Mouse (Mus musculus): ENCODE data around the gene Gtf2f2. TPM values are rescaled to one million over a fixed set of nuclear protein-coding genes. Genes with fewer than 3 reads are reported as not detected.
"Not testable (repeated sequence)": the region's sequence is repeated elsewhere in the genome, so short reads cannot be mapped to it uniquely, and the experiment has no call there.

Gtf2f2 gene
- polyA plus RNA-seq, 2 experiments from 2014 or later = 40.8 to 42.2 TPM

GRCm38 (mm10) chr14:75906931-75907330 lies 103.7 kb downstream of the Gtf2f2 start:
- no peak for ATAC-seq

DNA sequence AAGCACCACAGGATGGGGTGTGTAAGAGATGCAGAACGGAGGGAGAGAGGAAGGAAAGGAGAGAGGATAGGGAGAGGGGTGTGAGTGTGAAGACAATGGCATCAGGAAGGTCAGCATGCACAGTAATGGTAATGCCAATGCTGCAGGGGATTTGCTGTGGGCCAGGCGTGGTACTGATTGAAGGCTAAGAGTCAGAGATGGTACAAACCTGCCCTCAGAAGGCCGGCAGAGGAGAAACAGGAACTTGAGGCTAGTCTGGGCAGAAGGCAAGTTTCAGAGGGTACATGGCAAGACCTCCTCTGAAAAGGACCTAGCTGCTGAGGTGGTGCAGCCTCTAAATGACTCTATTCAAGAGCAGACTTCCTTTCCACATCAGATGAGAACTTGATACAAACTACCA lies 105.7 kb downstream of the Gtf2f2 start:
- ATAC-seq = no peak

- ATAC-seq = no peak
Measured at GRCm38 (mm10) chr14:75903131-75903530, 107.5 kb downstream of the Gtf2f2 start.

DNA sequence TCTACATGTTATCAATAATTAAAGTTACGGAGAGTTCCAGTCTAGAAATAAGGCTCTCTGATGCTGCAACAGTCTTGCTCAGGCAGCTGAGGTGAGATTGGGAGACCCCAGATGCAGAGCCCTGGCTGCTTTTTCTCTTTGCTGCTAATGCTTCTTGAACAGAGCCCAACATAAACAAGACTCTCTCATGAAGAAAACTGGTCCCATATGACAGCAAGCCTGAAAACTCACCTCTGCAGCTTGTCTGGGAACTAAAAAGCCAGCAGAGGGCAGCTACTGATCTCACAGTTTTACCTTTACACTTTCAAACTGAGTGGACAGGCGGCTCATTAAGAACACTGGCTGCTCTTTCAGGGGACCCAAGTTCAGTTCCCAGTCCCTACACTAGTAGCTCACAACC lies 108.7 kb downstream of the Gtf2f2 start:
- no peak for ATAC-seq

DNA sequence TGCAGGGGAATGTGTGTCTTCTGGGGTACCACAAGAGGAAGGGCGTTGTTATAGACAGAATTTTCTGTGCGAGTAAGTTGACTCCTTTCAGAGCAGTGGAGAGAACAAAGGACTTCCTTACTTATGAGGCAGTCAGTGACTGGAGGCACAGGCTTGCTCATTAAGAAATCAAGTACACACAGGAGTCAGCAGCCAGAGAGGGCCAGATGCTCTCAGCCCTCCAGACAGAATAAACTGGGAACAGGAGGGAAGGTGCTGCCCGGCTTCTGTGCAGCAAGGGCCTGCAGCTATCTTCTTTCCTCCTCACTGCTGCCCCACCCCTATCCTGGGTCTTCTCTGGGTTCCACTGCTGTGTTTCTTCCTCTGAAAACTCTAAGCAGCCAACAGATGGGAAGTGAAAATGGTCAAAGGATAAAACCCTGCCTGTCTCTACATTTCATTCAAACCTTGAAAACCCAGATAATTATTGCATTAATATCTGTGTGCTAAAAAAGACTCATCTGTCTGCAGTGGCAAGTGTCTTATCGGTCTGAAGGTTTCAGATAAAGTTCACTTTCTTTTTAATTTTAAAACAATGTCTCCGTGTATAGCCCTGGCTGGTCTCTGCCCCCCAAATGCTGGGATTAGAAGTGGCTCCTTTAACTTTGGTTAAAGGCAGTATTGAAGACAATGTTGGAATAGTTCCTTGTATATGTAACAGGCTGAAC lies 109.7 kb downstream of the Gtf2f2 start:
- ATAC-seq = no peak

GRCm38 (mm10) chr14:75899566-75899965 lies 111.1 kb downstream of the Gtf2f2 start:
- ATAC-seq = peak; percentile 88

DNA sequence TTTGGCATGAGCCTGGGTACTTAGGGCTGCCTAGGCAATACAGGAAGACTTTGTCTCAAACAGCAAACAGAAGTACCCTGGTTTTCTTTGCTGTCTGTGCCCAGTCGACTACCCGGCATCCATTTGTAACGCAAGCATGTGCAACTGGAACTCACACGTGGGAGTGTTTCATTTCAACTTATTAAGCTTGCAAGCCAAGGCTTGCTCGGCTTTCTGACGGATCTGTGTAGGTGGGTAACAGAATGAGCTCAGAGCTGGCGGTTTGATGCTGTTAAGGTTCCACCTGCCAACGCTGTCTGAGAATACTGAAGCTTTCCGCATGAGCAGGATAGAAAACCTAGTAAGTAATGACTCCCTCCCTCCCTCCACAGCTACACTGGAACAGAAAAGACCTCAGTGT lies 118.5 kb downstream of the Gtf2f2 start:
- no peak for ATAC-seq

GRCm38 (mm10) chr14:75883873-75884272 lies 126.8 kb downstream of the Gtf2f2 start:
- ATAC-seq = no peak

GRCm38 (mm10) chr14:75883330-75883729 lies 127.3 kb downstream of the Gtf2f2 start:
- ATAC-seq = no peak

DNA sequence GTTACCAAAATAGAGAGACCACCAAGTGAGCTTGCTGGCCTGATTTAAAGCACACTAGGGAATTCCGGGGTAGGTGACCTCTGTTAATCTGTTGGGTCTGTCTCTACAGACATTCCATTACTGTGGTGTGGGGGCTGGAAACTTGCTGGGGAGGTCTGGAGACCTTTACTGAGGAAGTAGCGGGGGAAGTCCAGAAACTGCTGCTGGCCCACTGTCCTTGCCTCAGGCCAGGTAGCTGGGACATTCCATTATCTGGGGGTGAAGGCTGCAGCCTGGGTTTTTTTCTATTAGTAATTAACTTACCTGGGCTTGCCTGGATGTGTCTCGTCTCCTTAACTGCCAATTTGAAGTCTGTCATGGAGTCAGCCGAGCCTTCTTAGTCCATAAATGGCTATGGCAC lies 128.8 kb downstream of the Gtf2f2 start:
- ATAC-seq = no peak

- ATAC-seq = no peak
Measured at GRCm38 (mm10) chr14:75878980-75879379, 131.7 kb downstream of the Gtf2f2 start.

- no peak for ATAC-seq
Measured at GRCm38 (mm10) chr14:75877297-75877696, 133.4 kb downstream of the Gtf2f2 start.

DNA sequence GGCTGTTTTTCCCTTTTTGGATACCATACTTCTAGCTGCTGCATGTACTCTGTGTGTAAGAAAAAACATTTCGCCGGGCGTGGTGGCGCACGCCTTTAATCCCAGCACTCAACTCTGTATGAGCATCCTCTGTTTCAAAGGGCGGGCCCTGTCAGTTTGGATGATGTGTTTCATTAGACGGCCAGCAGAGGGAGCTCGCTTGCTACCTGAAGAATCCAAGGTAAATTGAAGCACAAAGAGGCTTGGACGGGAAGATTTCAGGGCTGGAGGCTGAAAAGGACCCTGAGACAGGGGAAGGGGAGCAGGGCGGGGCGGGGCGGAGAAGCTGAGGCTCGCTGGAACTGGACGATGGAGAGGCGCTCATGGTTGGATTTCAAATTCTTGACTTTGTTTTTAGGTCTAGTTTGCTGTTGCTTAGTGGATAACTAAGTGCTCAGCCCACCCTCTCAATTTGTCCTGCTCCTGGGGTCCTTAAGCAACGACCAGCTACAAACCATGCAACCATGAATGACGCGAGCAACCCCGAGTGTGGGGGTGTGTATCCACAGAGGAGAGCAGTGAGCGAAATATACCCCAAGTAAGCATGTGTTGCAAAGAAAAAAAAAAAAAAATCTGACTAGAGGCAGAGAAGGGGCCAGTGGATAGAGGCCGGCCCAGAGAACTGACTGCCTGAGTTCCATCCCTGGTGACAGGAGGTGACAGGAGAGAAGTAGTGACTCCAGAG lies 134.2 kb downstream of the Gtf2f2 start:
- ATAC-seq = peak; percentile 75

DNA sequence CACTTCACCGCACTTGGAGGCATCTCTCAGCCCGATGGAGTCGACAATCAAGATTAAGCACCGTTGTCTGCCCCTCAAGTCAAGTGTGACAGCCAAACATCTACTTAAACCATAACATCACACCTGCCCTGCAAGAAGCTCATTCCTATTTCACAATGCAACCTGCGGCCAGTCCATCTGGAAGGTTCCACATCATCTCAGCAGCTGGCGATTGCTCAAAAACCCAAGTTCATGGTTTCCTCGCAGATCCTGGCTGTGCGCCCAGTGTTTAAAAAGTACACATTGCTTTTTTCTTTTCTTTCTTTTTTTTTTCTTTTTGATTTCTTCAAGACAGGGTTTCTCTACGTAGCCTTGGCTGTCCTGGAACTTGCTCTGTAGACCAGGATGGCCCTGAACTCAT lies 137.1 kb downstream of the Gtf2f2 start:
- ATAC-seq = no peak

DNA sequence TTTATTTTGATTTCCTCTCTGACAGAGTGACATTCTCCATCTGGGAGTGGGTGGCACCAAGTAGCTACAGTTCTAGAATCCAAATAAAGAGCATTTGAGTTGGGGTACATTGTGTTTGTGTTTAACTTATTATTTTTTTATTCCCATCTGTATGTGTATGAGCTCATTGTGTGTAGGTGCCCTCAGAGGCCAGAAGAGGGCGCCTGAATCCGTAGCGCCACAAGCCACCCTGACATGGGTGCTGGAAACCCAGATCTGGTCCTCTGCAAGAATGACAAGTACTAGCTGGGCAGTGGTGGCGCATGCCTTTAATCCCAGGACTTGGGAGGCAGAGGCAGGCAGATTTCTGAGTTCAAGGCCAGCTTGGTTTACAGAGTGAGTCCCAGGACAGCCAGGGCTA lies 138.9 kb downstream of the Gtf2f2 start:
- no peak for ATAC-seq

DNA sequence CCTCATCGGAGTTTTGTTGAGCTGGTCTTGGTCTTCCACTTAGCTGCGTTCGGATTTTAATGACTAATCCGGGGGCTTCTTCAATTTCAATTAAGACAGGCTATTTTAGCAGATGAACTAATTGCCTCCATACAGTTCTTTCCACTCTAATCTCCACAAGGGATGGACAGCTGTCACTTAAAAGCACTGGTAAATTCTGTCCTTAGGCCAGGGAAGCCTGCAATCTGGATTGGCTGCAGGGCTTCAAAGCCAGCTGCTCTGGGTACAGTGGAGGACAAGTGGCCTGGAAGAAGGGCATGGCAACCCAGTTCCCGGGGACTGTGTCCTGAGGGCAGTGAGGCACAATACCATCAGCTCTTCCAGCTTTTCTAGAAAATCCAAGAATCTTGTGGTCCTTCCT lies 139.6 kb downstream of the Gtf2f2 start:
- ATAC-seq = no peak

GRCm38 (mm10) chr14:75870631-75871030 lies 140.0 kb downstream of the Gtf2f2 start:
- ATAC-seq = no peak

- no peak for ATAC-seq
Measured at GRCm38 (mm10) chr14:75869769-75870363, 140.8 kb downstream of the Gtf2f2 start.

DNA sequence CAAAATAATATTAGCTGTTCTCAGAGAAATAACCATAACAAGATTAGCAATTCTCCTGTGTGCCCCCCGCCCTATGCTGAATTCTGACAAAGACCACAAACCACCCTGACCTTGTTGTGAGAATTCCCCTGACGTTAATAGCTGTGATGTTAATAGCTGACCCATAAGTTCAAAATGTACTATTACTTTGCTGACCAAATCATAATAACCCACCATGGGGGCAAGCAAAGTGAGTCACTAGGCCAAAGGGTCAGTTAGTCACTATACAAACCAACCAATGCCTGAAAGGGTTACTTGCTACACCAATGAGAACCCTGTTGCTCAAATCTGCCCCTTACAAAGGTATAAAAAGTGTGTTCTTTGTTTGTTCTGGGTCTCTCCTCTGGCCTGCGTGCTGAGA lies 142.6 kb downstream of the Gtf2f2 start:
- ATAC-seq = not testable (repeated sequence)

- no peak for ATAC-seq
Measured at GRCm38 (mm10) chr14:75866706-75867333, 143.8 kb downstream of the Gtf2f2 start.

- no peak for ATAC-seq
Measured at GRCm38 (mm10) chr14:75863549-75864409, 146.9 kb downstream of the Gtf2f2 start.

GRCm38 (mm10) chr14:75862701-75863100 lies 148.0 kb downstream of the Gtf2f2 start:
- ATAC-seq = no peak
